Mouse (Mus musculus): ENCODE measurements at regions not wholly inside any gene's neighbourhood (a gene's known extent, or its start where the extent isn't known, plus 50 kb on each side); places are given as distances from the start of the nearest gene placed in this dataset.

GRCm38 (mm10) chr13:90661567-90662141, 243.5 kb downstream of the Atp6ap1l start:
- TF ChIP-seq CTCF (IDR thresholded peaks at IDR 0.05; ENCODE audit: control insufficient read depth, insufficient read depth, insufficient read length), result no peak
- TF ChIP-seq USF1 (IDR thresholded peaks at IDR 0.05; ENCODE audit: low read depth), result no peak
- TF ChIP-seq FOSL1 (IDR thresholded peaks at IDR 0.05; ENCODE audit: insufficient read depth, low read length, poor library complexity, severe bottlenecking), result no peak
- TF ChIP-seq MYOD1 (IDR thresholded peaks at IDR 0.05; ENCODE audit: control insufficient read depth, insufficient read length, low read depth), result no peak
